Mouse (Mus musculus): ENCODE measurements around the gene Vsx2.

Vsx2 gene

GRCm38 (mm10) chr12:84572341-84572720 lies 2.8 kb downstream of the Vsx2 start:
- no peak for DNase-seq

DNA sequence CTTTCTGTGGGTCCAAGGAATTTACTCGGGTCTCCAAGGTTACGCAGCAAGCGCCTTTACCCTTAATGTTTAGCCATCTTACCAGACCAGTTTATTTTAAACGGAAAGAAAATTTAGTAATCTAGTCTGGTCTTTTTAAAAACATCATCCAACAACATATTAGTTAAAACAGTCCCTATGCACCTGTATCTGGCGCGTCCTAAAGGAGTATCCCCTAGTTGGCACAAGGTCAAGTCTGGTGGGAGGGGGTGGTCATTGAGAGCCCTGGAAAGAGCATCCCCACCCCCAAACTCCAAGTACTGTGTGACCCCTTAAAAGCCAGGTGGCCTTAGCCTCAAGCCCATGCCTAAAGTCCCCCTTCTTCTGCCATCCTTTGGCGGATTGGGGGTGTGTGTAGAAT lies 3.5 kb downstream of the Vsx2 start:
- no peak for DNase-seq

GRCm38 (mm10) chr12:84577768-84578439 lies 8.3 kb downstream of the Vsx2 start:
- DNase-seq, result no peak

DNA sequence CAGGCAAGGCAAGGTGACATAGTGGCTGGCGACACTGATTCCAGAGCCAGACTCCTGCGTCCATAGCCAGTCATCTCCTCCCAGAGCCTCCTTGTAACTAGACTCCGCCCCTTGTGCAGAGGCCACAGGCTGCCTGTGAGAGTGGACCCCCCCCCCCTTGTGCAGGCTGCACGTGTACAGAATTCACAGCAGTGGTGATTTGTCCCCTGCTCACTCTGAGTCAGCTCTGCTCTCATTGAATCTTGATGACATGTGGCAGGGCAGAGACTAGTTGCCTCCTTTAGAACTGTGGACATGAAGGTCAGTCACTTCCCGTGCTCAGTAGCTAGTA lies 8.8 kb downstream of the Vsx2 start:
- DNase-seq, result no peak

DNA sequence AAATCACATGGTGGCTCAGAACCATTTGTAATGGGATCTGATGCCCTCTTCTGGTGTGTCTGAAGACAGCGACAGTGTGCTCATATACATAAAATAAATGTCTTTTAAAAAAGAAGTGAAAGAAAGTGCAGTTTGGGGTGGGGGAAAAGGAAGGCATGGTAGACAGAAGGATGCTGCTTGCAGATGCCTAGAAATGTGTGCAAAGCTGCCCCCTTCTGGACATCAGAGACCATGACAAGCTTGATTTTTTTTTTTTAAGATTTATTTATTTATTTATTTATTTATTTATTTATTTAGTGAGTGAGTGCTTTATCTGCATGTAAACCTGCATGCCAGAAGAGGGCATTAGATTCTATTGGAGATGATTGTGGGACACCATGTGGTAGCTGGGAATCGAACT lies 11.7 kb downstream of the Vsx2 start:
- no peak for DNase-seq

GRCm38 (mm10) chr12:84589825-84590761 lies 20.5 kb downstream of the Vsx2 start:
- DNase-seq, result peak; percentile 82 to 89

GRCm38 (mm10) chr12:84598324-84598723 lies 28.8 kb downstream of the Vsx2 start:
- no peak for DNase-seq

DNA sequence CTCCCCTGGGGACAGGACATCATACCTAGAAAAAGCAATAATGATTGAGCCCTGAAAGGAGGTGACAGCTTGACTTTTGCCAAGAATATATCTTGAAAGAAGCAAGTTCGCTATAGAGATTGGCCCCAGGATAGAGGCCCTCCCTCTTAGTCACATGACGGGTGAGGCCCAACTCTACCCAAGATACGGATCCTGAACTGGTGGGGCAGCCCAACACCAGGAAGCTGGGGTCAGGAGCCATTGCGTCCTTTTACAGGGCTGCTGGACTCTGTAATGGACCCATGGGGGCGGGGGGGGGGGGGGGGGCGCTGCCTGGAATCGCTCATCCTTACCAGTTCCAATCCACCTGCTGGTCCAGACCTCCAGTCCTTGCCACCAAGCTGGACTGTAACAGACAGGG lies 34.4 kb downstream of the Vsx2 start:
- no peak for DNase-seq

DNA sequence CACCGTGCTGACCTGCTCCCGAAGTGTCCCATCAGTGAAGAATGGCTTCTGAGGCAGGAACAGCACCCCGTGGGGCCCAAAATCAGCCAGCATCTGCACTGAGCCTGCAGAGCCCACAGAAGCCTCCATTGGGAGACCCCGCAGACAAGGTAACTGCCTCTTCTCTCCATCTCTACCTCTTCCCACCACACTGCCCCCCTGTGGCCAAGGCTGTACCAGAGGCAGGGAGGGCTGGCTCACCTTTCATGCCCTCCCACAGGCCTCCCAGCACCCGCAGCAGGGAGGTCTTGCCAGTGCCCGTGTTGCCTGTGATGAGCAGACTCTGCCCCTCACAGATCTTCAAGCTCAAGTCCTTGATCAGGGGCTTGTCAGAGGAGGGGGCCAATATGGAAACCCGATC lies 36.3 kb downstream of the Vsx2 start:
- no peak for DNase-seq

DNA sequence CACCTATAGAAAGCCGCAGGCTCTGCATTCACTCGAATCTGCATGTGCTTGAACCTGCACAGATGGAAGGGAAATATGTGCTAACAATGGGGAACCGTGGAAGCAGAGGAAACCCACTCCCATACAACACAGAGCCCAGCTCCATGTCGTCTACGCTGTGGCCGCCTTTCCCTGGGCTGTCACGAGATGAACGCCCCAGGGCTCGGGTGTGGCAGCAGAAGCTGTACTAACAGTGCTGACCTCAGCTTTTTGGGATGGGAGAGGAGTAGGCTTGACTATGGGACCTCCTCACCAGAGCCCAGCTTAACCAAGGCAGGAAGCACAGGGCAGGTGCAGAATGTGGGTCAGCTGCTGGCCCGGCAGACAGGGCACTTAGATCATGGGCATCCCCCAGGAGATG lies 42.2 kb downstream of the Vsx2 start:
- no peak for DNase-seq

GRCm38 (mm10) chr12:84612518-84612917 lies 43.0 kb downstream of the Vsx2 start:
- no peak for DNase-seq

DNA sequence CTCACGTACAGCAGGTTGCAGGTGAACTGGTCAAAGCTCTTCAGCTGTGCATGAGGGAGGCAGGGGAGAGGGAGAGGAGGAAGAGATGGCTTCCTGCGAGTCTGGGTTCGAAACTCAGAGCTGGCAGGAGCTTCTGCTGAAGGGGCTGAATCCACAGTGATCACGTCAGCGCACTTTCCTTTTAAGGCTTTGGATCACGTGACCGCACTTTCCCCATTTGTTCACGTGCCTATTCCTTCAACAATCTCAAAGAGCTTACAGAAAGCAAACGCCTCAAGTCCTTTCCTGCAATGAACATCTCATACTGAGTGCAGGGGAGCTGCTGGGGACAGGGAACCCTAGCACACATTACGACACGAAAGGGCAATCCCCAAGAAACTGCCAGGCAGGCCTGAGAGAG lies 44.4 kb downstream of the Vsx2 start:
- no peak for DNase-seq

DNA sequence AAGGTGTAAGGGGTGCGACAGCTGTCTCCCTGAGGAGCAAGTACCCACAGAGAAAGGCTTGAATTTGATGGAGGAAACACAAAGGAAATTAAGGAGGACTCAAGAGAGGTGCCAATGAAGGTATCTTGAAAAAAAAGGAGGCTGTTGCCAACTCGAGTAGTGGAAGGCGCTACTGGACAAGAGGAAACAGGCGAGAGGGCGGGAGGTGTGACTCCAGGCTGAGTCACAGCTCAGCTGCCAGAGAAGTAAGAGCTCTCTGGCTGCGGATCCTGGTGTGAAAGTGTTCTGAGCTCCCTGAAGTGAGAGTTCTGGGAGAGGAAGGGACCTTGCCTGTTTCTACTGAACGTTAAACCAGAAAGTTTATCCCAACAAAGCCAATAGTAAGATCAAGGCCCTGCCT lies 45.0 kb downstream of the Vsx2 start:
- peak; percentile 45 to 58 for DNase-seq

- DNase-seq, result peak; percentile 97 to 98
Measured at GRCm38 (mm10) chr12:84616977-84617630, 47.5 kb downstream of the Vsx2 start, which contains the start of gene Abcd4. Abcd4 (minus strand) TSS chr12:84617413.

GRCm38 (mm10) chr12:84617663-84618062 lies 48.1 kb downstream of the Vsx2 start:
- DNase-seq, result peak in 1 of 2 experiments; percentile 9

GRCm38 (mm10) chr12:84620975-84621374 lies 51.4 kb downstream of the Vsx2 start:
- DNase-seq, result no peak

GRCm38 (mm10) chr12:84624601-84625000 lies 55.0 kb downstream of the Vsx2 start:
- no peak for DNase-seq

DNA sequence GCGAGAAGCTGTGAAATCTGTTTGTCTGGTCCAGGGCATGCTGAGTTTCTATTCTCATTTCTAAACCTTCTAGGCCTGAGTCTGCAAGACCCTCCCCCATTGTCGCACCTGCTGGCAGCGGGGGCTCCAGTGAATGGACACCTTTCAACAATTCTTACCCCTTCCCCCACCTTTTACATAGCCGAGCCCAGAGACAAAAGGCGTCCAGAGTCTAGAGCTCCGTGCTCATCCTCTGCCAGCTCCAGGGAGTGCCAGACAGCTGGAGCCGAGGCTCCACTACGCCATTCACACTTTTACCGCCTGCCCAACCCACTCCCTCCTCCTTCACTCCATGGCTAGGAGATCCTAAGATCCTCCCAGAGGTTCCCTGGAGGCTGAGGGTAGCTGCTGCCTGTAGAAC lies 55.6 kb downstream of the Vsx2 start:
- DNase-seq, result no peak

- no peak for DNase-seq
Measured at GRCm38 (mm10) chr12:84631867-84632266, 62.3 kb downstream of the Vsx2 start.

DNA sequence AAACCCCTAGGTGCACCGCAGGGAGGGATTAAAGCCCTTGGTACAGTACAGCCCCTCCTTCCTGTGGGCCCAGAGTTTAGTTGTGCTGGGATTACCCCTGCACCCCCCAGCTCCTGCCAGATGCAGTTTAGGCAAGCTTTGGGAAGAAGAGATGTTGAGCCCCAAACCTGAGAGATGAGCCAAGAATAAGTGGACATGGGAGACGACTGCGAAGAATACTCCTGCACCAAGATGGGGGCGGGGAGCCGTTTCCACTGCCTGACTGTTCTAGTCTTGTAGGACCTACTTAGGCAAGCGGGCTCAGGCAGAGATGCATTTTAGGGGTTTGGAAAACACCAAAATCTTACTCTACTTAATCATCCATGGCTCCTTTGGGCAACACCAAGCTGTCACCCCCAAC lies 70.7 kb downstream of the Vsx2 start:
- DNase-seq, result no peak

DNA sequence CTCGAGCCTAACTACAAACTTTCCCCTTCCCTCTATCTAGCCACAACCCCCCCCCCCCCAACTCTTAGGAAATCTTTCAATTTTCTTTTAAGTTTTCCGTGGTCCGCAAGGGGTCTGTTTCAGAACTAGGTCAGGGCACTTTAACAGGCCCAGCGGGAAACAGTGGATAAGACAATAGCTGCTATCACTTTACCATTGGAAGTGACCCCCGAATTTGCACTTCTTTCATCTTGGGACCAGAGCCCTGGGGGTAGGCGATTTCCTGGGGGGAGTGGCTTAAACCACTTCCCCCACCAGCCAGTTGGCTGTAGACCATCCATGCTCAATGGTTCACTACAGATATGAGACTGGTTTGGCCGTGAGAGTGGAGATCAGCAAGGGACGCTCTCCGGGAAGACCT lies 71.1 kb downstream of the Vsx2 start, which contains the start of gene Vrtn:
Vrtn (plus strand) TSS at position 366 of the 400 bp plus-strand sequence.
- no peak for DNase-seq
